ENCODE assay signal across 18 mouse cellular contexts in genomic region chr9:72496691-72497090, GRCm38 (mm10). TPM values are rescaled to one million over a fixed set of nuclear protein-coding genes. Genes with fewer than 3 reads are reported as not detected.
DNase-seq lines count a peak whose midpoint lies in the region; ATAC-seq and TF ChIP-seq lines count a peak whose summit lies in the region.
"Had no signal": no experiment of that assay in that cellular context is flagged by ENCODE, and none has a peak within 500 bp of the region (broad histone marks: within the 10 kb centered on the region; RNA-seq: fewer than 3 reads in every experiment).

No protein-coding gene starts in this region.

- H3K79me2 ChIP-seq in MEL (ENCODE audit: control insufficient read depth, insufficient read depth, low read length, poor library complexity) = no peaks in the 10 kb centered on the region; the same call in 1 of the 2 replicates

- no peaks in the 10 kb centered on the region for H3K9me3 ChIP-seq in forebrain, embryonic 15.5 days
- no peaks in the 10 kb centered on the region for H3K9me3 ChIP-seq in forebrain, embryonic 13.5 days (replicated peaks)
- H3K9me3 ChIP-seq in forebrain, postnatal 0 days (ENCODE audit: low read length) = no peaks in the 10 kb centered on the region
- H3K9me3 ChIP-seq in forebrain, embryonic 10.5 days = no peaks in the 10 kb centered on the region
- no peaks in the 10 kb centered on the region for H3K9me3 ChIP-seq in MEL (replicated peaks; ENCODE audit: insufficient read depth, low read length)
- H3K9me3 ChIP-seq: embryonic facial prominence, embryonic 10.5 days; embryonic facial prominence, embryonic 12.5 days; G1E had no signal

- peak overlapping the region; percentile 31; the same call in 1 of the 2 replicates for H3K27ac ChIP-seq in forebrain, embryonic 15.5 days (replicated peaks)
- H3K27ac ChIP-seq in forebrain, embryonic 13.5 days = no peak overlapping the region
- H3K27ac ChIP-seq in forebrain, postnatal 0 days (ENCODE audit: low read depth, low read length) = peak overlapping the region; percentile 16; the same call in 1 of the 2 replicates
- no peak overlapping the region for H3K27ac ChIP-seq in forebrain, embryonic 10.5 days
- H3K27ac ChIP-seq in MEL (ENCODE audit: control insufficient read depth, low read depth, low read length) = no peak overlapping the region
- H3K27ac ChIP-seq: embryonic facial prominence, embryonic 10.5 days; embryonic facial prominence, embryonic 12.5 days had no signal

- TF ChIP-seq POLR2A in MEL (IDR thresholded peaks at IDR 0.05; ENCODE audit: control insufficient read depth in 1 of 2, insufficient read depth in 1 of 2, low read depth in 1 of 2, low read length in 2 of 2, poor library complexity in 1 of 2) = no peak
- no peak for TF ChIP-seq POLR2A in brain, embryonic 14.5 days (IDR thresholded peaks at IDR 0.05; ENCODE audit: borderline replicate concordance, extremely low read depth, insufficient read depth, insufficient read length, poor library complexity, severe bottlenecking)

- TF ChIP-seq RAD21 in MEL (IDR thresholded peaks at IDR 0.05; ENCODE audit: low read depth, low read length) = no peak

- H3K27me3 ChIP-seq in forebrain, embryonic 15.5 days = no peaks in the 10 kb centered on the region
- H3K27me3 ChIP-seq in forebrain, embryonic 13.5 days = no peaks in the 10 kb centered on the region
- no peaks in the 10 kb centered on the region for H3K27me3 ChIP-seq in forebrain, postnatal 0 days (ENCODE audit: insufficient read depth, low read length)
- no peaks in the 10 kb centered on the region for H3K27me3 ChIP-seq in forebrain, embryonic 10.5 days (ENCODE audit: poor library complexity, severe bottlenecking)
- no peaks in the 10 kb centered on the region for H3K27me3 ChIP-seq in MEL (ENCODE audit: control insufficient read depth in 1 of 2, insufficient read depth in 2 of 2, low read length in 2 of 2)
- H3K27me3 ChIP-seq: CH12.LX; embryonic facial prominence, embryonic 12.5 days had no signal

- peak; percentile 77 to 78 for TF ChIP-seq EP300 in MEL (IDR thresholded peaks at IDR 0.05; ENCODE audit: low read depth in 1 of 2, low read length in 2 of 2)

- TF ChIP-seq CTCF in forebrain, postnatal 0 days (IDR thresholded peaks at IDR 0.05; ENCODE audit: low read depth) = no peak
- TF ChIP-seq CTCF in MEL (IDR thresholded peaks at IDR 0.05 in 2 of 3, conservative IDR thresholded peaks at IDR 0.05 in 1 of 3; ENCODE audit: control insufficient read depth in 1 of 3, insufficient read depth in 1 of 3, low read depth in 2 of 3, low read length in 3 of 3, poor library complexity in 1 of 3, severe bottlenecking in 1 of 3) = no peak
- TF ChIP-seq CTCF in brain, embryonic 14.5 days (IDR thresholded peaks at IDR 0.05; ENCODE audit: borderline replicate concordance, extremely low read depth, insufficient read depth, insufficient read length) = no peak

- H3K4me1 ChIP-seq in forebrain, embryonic 15.5 days = peaks cover 5% of the 10 kb centered on the region; the same call in 1 of the 2 replicates
- H3K4me1 ChIP-seq in forebrain, embryonic 13.5 days = peaks cover 10% of the 10 kb centered on the region
- H3K4me1 ChIP-seq in forebrain, postnatal 0 days (ENCODE audit: insufficient read depth) = peaks cover 5% of the 10 kb centered on the region; the same call in 1 of the 2 replicates
- H3K4me1 ChIP-seq in forebrain, embryonic 10.5 days = peaks cover 8% of the 10 kb centered on the region
- 0 out of 4 replicates have a peak, but pooled peaks cover 4 to 6% of the 10 kb centered on the region in 2 experiments for H3K4me1 ChIP-seq in MEL (ENCODE audit: control insufficient read depth in 1 of 2, insufficient read depth in 2 of 2, low read length in 2 of 2)

- H3K36me3 ChIP-seq in forebrain, embryonic 15.5 days = no peaks in the 10 kb centered on the region
- H3K36me3 ChIP-seq in forebrain, embryonic 13.5 days (ENCODE audit: poor library complexity, severe bottlenecking) = no peaks in the 10 kb centered on the region
- no peaks in the 10 kb centered on the region for H3K36me3 ChIP-seq in forebrain, postnatal 0 days (ENCODE audit: insufficient read depth)
- H3K36me3 ChIP-seq in forebrain, embryonic 10.5 days (replicated peaks) = no peaks in the 10 kb centered on the region
- peaks cover 0 to 12% of the 10 kb centered on the region in 2 experiments; a peak in 2 of 4 replicates for H3K36me3 ChIP-seq in MEL (ENCODE audit: control insufficient read depth in 1 of 2, insufficient read depth in 2 of 2, low read length in 2 of 2)
- H3K36me3 ChIP-seq: embryonic facial prominence, embryonic 10.5 days; embryonic facial prominence, embryonic 12.5 days; G1E had no signal

- WGBS in forebrain, embryonic 15.5 days = 48% methylated on average over 2 of the region's 2 CpGs
- 67% methylated on average over 2 of the region's 2 CpGs for WGBS in forebrain, embryonic 13.5 days
- 36% methylated on average over 2 of the region's 2 CpGs for WGBS in forebrain, postnatal 0 days
- whole genome bisulfite sequencing in forebrain, embryonic 10.5 days = 79% methylated on average over 2 of the region's 2 CpGs

- no peak overlapping the region for H3K4me2 ChIP-seq in forebrain, embryonic 15.5 days (replicated peaks)
- no peak overlapping the region for H3K4me2 ChIP-seq in forebrain, embryonic 13.5 days
- H3K4me2 ChIP-seq in forebrain, postnatal 0 days (ENCODE audit: low read depth) = no peak overlapping the region
- H3K4me2 ChIP-seq: embryonic facial prominence, embryonic 12.5 days had no signal

- ATAC-seq in forebrain, embryonic 15.5 days (replicated peaks) = no peak
- ATAC-seq in forebrain, embryonic 13.5 days = no peak
- peak; percentile 34; the same call in 1 of the 2 replicates for ATAC-seq in forebrain, postnatal 0 days
- ATAC-seq: CD4-positive, CD25-positive, alpha-beta regulatory T cell, adult 4 months; forebrain, embryonic 14.5 days had no signal

- no peak for DNase-seq in forebrain, postnatal 0 days
- DNase-seq in forebrain, embryonic 10.5 days (ENCODE audit: extremely low spot score, low spot score) = no peak
- DNase-seq in MEL (ENCODE audit: low read depth, low spot score) = peak; percentile 40
- DNase-seq in brain, embryonic 14.5 days (ENCODE audit: low read depth) = peak; percentile 17
- no peak for DNase-seq in lung, postnatal 25 days (ENCODE audit: low spot score)
- DNase-seq: adrenal gland, adult 2 months; adrenal gland, postnatal 10 days; adrenal gland, postnatal 25 days; B cell, adult 2 months; cerebellum, adult 11-12 months had no signal

- no peak overlapping the region for H3K9ac ChIP-seq in forebrain, embryonic 15.5 days (replicated peaks)
- no peak overlapping the region for H3K9ac ChIP-seq in forebrain, embryonic 13.5 days
- no peak overlapping the region for H3K9ac ChIP-seq in forebrain, postnatal 0 days
- no peak overlapping the region for H3K9ac ChIP-seq in MEL (ENCODE audit: control insufficient read depth, low read depth, low read length, poor library complexity, severe bottlenecking)
- H3K9ac ChIP-seq: embryonic facial prominence, embryonic 12.5 days had no signal

- no peak overlapping the region for H3K4me3 ChIP-seq in forebrain, embryonic 15.5 days
- H3K4me3 ChIP-seq in forebrain, embryonic 13.5 days = no peak overlapping the region
- H3K4me3 ChIP-seq in forebrain, postnatal 0 days (ENCODE audit: low read depth, low read length) = no peak overlapping the region
- H3K4me3 ChIP-seq in forebrain, embryonic 10.5 days = no peak overlapping the region
- no peak overlapping the region for H3K4me3 ChIP-seq in MEL (ENCODE audit: control insufficient read depth in 1 of 2, insufficient read depth in 1 of 2, low read depth in 2 of 2, low read length in 2 of 2)
- H3K4me3 ChIP-seq: embryonic facial prominence, embryonic 10.5 days; embryonic facial prominence, embryonic 12.5 days had no signal

TF ChIP-seq in MEL, 35 proteins besides CTCF, POLR2A, EP300 and RAD21 (continues in another document):
- TF ChIP-seq ETS1 (IDR thresholded peaks at IDR 0.05; ENCODE audit: low read depth, low read length) = peak; percentile 33; the same call in 1 of the 2 replicates
- no peak for TF ChIP-seq CHD2 (IDR thresholded peaks at IDR 0.05; ENCODE audit: low read length)

RNA-seq across cellular contexts. Expression of gene Tex9, which starts 4.7 kb away (rescaled TPM):
- polyA plus RNA-seq in forebrain, embryonic 15.5 days (2015; fragmentation: Nextera tagmentation; extraction: Ambion mirVana) = 39.9 and 40.2 TPM in 2 replicates
- polyA plus RNA-seq in forebrain, embryonic 13.5 days (2015; fragmentation: Nextera tagmentation; extraction: Ambion mirVana) = 62.0 and 65.6 TPM in 2 replicates
- total RNA-seq in forebrain, postnatal 0 days (2014; rRNA removed) = 19.2 and 33.8 TPM in 2 replicates
- 19.8 and 29.3 TPM in 2 replicates for polyA plus RNA-seq in forebrain, postnatal 0 days (2015; fragmentation: Nextera tagmentation; extraction: Ambion mirVana)
- polyA plus RNA-seq in forebrain, embryonic 10.5 days (2016; fragmentation: Nextera tagmentation; extraction: Ambion mirVana) = 75.5 and 89.5 TPM in 2 replicates
- 7.0 and 7.9 TPM in 2 replicates for total RNA-seq in MEL (2012; rRNA removed)
- polyA plus RNA-seq in MEL (2012; ENCODE audit: insufficient read depth in 1 of 2, insufficient read length in 2 of 2, low read depth in 1 of 2, low replicate concordance in 2 of 2, missing spikeins in 1 of 2) = 10 to 100 TPM in 1 of 2 experiments, not detected in 1; 17.1 TPM
- polyA plus RNA-seq in brain, embryonic 14.5 days (2012; rRNA removed) = 31.0 and 33.1 TPM in 2 replicates

RNA-seq across cellular contexts. Expression of gene Rfx7, which starts 35.3 kb away (rescaled TPM):
- polyA plus RNA-seq in forebrain, embryonic 15.5 days (2015; fragmentation: Nextera tagmentation; extraction: Ambion mirVana) = 16.7 and 16.9 TPM in 2 replicates
- 16.2 and 18.5 TPM in 2 replicates for polyA plus RNA-seq in forebrain, embryonic 13.5 days (2015; fragmentation: Nextera tagmentation; extraction: Ambion mirVana)
- 29.5 and 44.8 TPM in 2 replicates for total RNA-seq in forebrain, postnatal 0 days (2014; rRNA removed)
- polyA plus RNA-seq in forebrain, postnatal 0 days (2015; fragmentation: Nextera tagmentation; extraction: Ambion mirVana) = 7.7 and 10.8 TPM in 2 replicates
- polyA plus RNA-seq in forebrain, embryonic 10.5 days (2016; fragmentation: Nextera tagmentation; extraction: Ambion mirVana) = 16.5 and 16.8 TPM in 2 replicates
- total RNA-seq in MEL (2012; rRNA removed) = 6.2 and 9.3 TPM in 2 replicates
- polyA plus RNA-seq in MEL (2012; ENCODE audit: insufficient read depth in 1 of 2, insufficient read length in 2 of 2, low read depth in 1 of 2, low replicate concordance in 2 of 2, missing spikeins in 1 of 2) = 10 to 100 TPM; 19.9 to 30.5 TPM
- polyA plus RNA-seq in brain, embryonic 14.5 days (2012; rRNA removed) = 23.3 and 36.9 TPM in 2 replicates

RNA-seq across cellular contexts. Expression of gene Mns1, which starts 58.9 kb away (rescaled TPM):
- 14.1 and 15.0 TPM in 2 replicates for polyA plus RNA-seq in forebrain, embryonic 15.5 days (2015; fragmentation: Nextera tagmentation; extraction: Ambion mirVana)
- 28.8 and 30.4 TPM in 2 replicates for polyA plus RNA-seq in forebrain, embryonic 13.5 days (2015; fragmentation: Nextera tagmentation; extraction: Ambion mirVana)
- total RNA-seq in forebrain, postnatal 0 days (2014; rRNA removed) = 2.0 and 2.8 TPM in 2 replicates
- polyA plus RNA-seq in forebrain, postnatal 0 days (2015; fragmentation: Nextera tagmentation; extraction: Ambion mirVana) = 4.8 and 5.6 TPM in 2 replicates
- polyA plus RNA-seq in forebrain, embryonic 10.5 days (2016; fragmentation: Nextera tagmentation; extraction: Ambion mirVana) = 61.8 and 67.6 TPM in 2 replicates
- 54.0 and 57.3 TPM in 2 replicates for total RNA-seq in MEL (2012; rRNA removed)
- 10 to 100 TPM in 1 of 2 experiments, not detected in 1; 54.8 TPM for polyA plus RNA-seq in MEL (2012; ENCODE audit: insufficient read depth in 1 of 2, insufficient read length in 2 of 2, low read depth in 1 of 2, low replicate concordance in 2 of 2, missing spikeins in 1 of 2)
- polyA plus RNA-seq in brain, embryonic 14.5 days (2012; rRNA removed) = 5.9 and 6.7 TPM in 2 replicates

Comparison
In these comparisons a context has a peak if more than half of its experiments do, and no peak if none do; other contexts are left out.
1. H3K27ac ChIP-seq: peak in forebrain, embryonic 15.5 days (single experiment) and forebrain, postnatal 0 days (single experiment); none in forebrain, embryonic 13.5 days (single experiment), forebrain, embryonic 10.5 days (single experiment) and MEL (single experiment).
2. DNase-seq: peak in MEL (single experiment) and brain, embryonic 14.5 days (single experiment); none in forebrain, postnatal 0 days (single experiment), forebrain, embryonic 10.5 days (single experiment) and lung, postnatal 25 days (single experiment).